ENCODE assay signal across 12 mouse cellular contexts in genomic region chr9:48662361-48663051, GRCm38 (mm10). TPM values are rescaled to one million over a fixed set of nuclear protein-coding genes. Genes with fewer than 3 reads are reported as not detected.
DNase-seq lines count a peak whose midpoint lies in the region; ATAC-seq and TF ChIP-seq lines count a peak whose summit lies in the region.
"Had no signal": no experiment of that assay in that cellular context is flagged by ENCODE, and none has a peak within 500 bp of the region (broad histone marks: within the 10 kb centered on the region; RNA-seq: fewer than 3 reads in every experiment).

No protein-coding gene starts in this region.

- DNase-seq in neural tube, embryonic 11.5 days (ENCODE audit: low spot score), result no peak
- DNase-seq in neural tube, embryonic 10.5 days (ENCODE audit: extremely low spot score, low spot score), result no peak
- peak; percentile 64 for DNase-seq in forebrain, postnatal 0 days
- no peak for DNase-seq in limb, embryonic 10.5 days (ENCODE audit: low spot score)
- DNase-seq in spleen, postnatal 36 days (ENCODE audit: low spot score in 2 of 2), result no peak
- DNase-seq in adrenal gland, postnatal 14 days, result no peak
- DNase-seq: kidney, adult 2 months; lung, adult 18-20 months; right cerebral cortex, postnatal 4 days had no signal

- no peaks in the 10 kb centered on the region for H3K27me3 ChIP-seq in neural tube, embryonic 11.5 days (ENCODE audit: control insufficient read depth, insufficient read depth, low read length)
- H3K27me3 ChIP-seq in forebrain, postnatal 0 days (ENCODE audit: insufficient read depth, low read length), result no peaks in the 10 kb centered on the region
- peaks cover 20% of the 10 kb centered on the region for H3K27me3 ChIP-seq in limb, embryonic 10.5 days (ENCODE audit: low read depth, poor library complexity, severe bottlenecking)
- H3K27me3 ChIP-seq in stomach, embryonic 16.5 days (ENCODE audit: control insufficient read depth, insufficient read depth, low read length), result no peaks in the 10 kb centered on the region

- no peaks in the 10 kb centered on the region for H3K9me3 ChIP-seq in neural tube, embryonic 11.5 days (ENCODE audit: control insufficient read depth, low read length)
- H3K9me3 ChIP-seq in forebrain, postnatal 0 days (ENCODE audit: low read length), result peaks cover 5% of the 10 kb centered on the region; the same call in 1 of the 2 replicates
- peaks cover 6% of the 10 kb centered on the region for H3K9me3 ChIP-seq in limb, embryonic 10.5 days (replicated peaks)
- H3K9me3 ChIP-seq in stomach, embryonic 16.5 days (replicated peaks; ENCODE audit: control insufficient read depth, low read length), result peaks cover 4% of the 10 kb centered on the region; the same call in 1 of the 2 replicates

- TF ChIP-seq CTCF in forebrain, postnatal 0 days (IDR thresholded peaks at IDR 0.05; ENCODE audit: low read depth), result peak; percentile 41

- ATAC-seq in neural tube, embryonic 11.5 days (ENCODE audit: insufficient read depth, low FRiP score, low TSS enrichment), result peak; percentile 32; the same call in 1 of the 2 replicates
- peak; percentile 76 for ATAC-seq in forebrain, postnatal 0 days
- ATAC-seq in stomach, embryonic 16.5 days (ENCODE audit: insufficient read depth, low FRiP score), result no peak
- ATAC-seq in inflammation-experienced regulatory T-cells, adult 6 months, result no peak

- H3K4me1 ChIP-seq in neural tube, embryonic 11.5 days (ENCODE audit: control insufficient read depth, insufficient read depth, low read length), result peaks cover 21% of the 10 kb centered on the region
- H3K4me1 ChIP-seq in forebrain, postnatal 0 days (ENCODE audit: insufficient read depth), result peaks cover 13% of the 10 kb centered on the region; the same call in 1 of the 2 replicates
- H3K4me1 ChIP-seq in limb, embryonic 10.5 days, result peaks cover 26% of the 10 kb centered on the region
- H3K4me1 ChIP-seq in stomach, embryonic 16.5 days (ENCODE audit: control insufficient read depth, insufficient read depth, low read length), result peaks cover 9% of the 10 kb centered on the region

- no peak overlapping the region for H3K4me3 ChIP-seq in neural tube, embryonic 11.5 days (ENCODE audit: low read depth, low read length)
- no peak overlapping the region for H3K4me3 ChIP-seq in forebrain, postnatal 0 days (ENCODE audit: low read depth, low read length)
- H3K4me3 ChIP-seq in limb, embryonic 10.5 days, result no peak overlapping the region
- no peak overlapping the region for H3K4me3 ChIP-seq in stomach, embryonic 16.5 days (replicated peaks; ENCODE audit: low read length)
- H3K4me3 ChIP-seq: heart, embryonic 10.5 days had no signal

- 38% methylated on average over 15 of the region's 15 CpGs for WGBS in neural tube, embryonic 11.5 days
- 4% methylated on average over 15 of the region's 15 CpGs for WGBS in forebrain, postnatal 0 days
- 38% methylated on average over 15 of the region's 15 CpGs for WGBS in limb, embryonic 10.5 days
- WGBS in stomach, embryonic 16.5 days, result 38% methylated on average over 15 of the region's 15 CpGs

- no peaks in the 10 kb centered on the region for H3K36me3 ChIP-seq in neural tube, embryonic 11.5 days (ENCODE audit: control insufficient read depth, insufficient read depth, low read length)
- no peaks in the 10 kb centered on the region for H3K36me3 ChIP-seq in forebrain, postnatal 0 days (ENCODE audit: insufficient read depth)
- peaks cover 31% of the 10 kb centered on the region for H3K36me3 ChIP-seq in limb, embryonic 10.5 days
- H3K36me3 ChIP-seq in stomach, embryonic 16.5 days (ENCODE audit: control insufficient read depth, insufficient read depth, low read length), result no peaks in the 10 kb centered on the region

- no peak overlapping the region for H3K4me2 ChIP-seq in neural tube, embryonic 11.5 days (ENCODE audit: low read depth)
- H3K4me2 ChIP-seq in forebrain, postnatal 0 days (ENCODE audit: low read depth), result peak overlapping the region; percentile 27
- 0 out of 2 replicates have a peak overlapping the region, but pooled peaks have one; percentile 6 for H3K4me2 ChIP-seq in stomach, embryonic 16.5 days (ENCODE audit: low read depth, low read length)

- peak overlapping the region; percentile 68 for H3K27ac ChIP-seq in neural tube, embryonic 11.5 days (ENCODE audit: low read depth, low read length)
- no peak overlapping the region for H3K27ac ChIP-seq in forebrain, postnatal 0 days (ENCODE audit: low read depth, low read length)
- peak overlapping the region; percentile 34 for H3K27ac ChIP-seq in limb, embryonic 10.5 days
- H3K27ac ChIP-seq in stomach, embryonic 16.5 days (ENCODE audit: low read length), result no peak overlapping the region
- H3K27ac ChIP-seq: heart, embryonic 10.5 days had no signal

- no peak overlapping the region for H3K9ac ChIP-seq in neural tube, embryonic 11.5 days (ENCODE audit: low read length)
- H3K9ac ChIP-seq in forebrain, postnatal 0 days, result no peak overlapping the region
- 0 out of 2 replicates have a peak overlapping the region, but pooled peaks have one; percentile 24 for H3K9ac ChIP-seq in stomach, embryonic 16.5 days (ENCODE audit: low read length)

RNA-seq across cellular contexts. Expression of gene Nnmt, which starts 57.6 kb away (rescaled TPM):
- polyA plus RNA-seq in neural tube, embryonic 11.5 days (2014; fragmentation: Nextera tagmentation; extraction: Ambion mirVana), result 0.76 and 0.82 TPM in 2 replicates
- 3.1 and 4.6 TPM in 2 replicates for total RNA-seq in forebrain, postnatal 0 days (2014; rRNA removed)
- polyA plus RNA-seq in forebrain, postnatal 0 days (2015; fragmentation: Nextera tagmentation; extraction: Ambion mirVana), result 5.5 and 5.7 TPM in 2 replicates
- 0.19 TPM in 2 replicates for polyA plus RNA-seq in limb, embryonic 10.5 days (2016; fragmentation: Nextera tagmentation; extraction: Ambion mirVana)
- 2.4 and 2.8 TPM in 2 replicates for polyA plus RNA-seq in stomach, embryonic 16.5 days (2015; fragmentation: Nextera tagmentation; extraction: Ambion mirVana)
- under 1 TPM in 1 of 3 experiments, not detected in 2; 0.50 TPM for polyA plus RNA-seq in inflammation-experienced regulatory T-cells, adult 6 months (2017; shearing (Covaris generic))
- total RNA-seq in adrenal gland, postnatal 14 days (2021), result 14.4 and 20.7 TPM in 2 replicates

Comparison
In these comparisons a context has a peak if more than half of its experiments do, and no peak if none do; other contexts are left out.
1. ATAC-seq: peak in neural tube, embryonic 11.5 days (single experiment) and forebrain, postnatal 0 days (single experiment); none in stomach, embryonic 16.5 days (single experiment) and inflammation-experienced regulatory T-cells, adult 6 months (single experiment).
2. H3K27ac ChIP-seq: peak in neural tube, embryonic 11.5 days (single experiment) and limb, embryonic 10.5 days (single experiment); none in forebrain, postnatal 0 days (single experiment) and stomach, embryonic 16.5 days (single experiment).